In the genomic region with DNA sequence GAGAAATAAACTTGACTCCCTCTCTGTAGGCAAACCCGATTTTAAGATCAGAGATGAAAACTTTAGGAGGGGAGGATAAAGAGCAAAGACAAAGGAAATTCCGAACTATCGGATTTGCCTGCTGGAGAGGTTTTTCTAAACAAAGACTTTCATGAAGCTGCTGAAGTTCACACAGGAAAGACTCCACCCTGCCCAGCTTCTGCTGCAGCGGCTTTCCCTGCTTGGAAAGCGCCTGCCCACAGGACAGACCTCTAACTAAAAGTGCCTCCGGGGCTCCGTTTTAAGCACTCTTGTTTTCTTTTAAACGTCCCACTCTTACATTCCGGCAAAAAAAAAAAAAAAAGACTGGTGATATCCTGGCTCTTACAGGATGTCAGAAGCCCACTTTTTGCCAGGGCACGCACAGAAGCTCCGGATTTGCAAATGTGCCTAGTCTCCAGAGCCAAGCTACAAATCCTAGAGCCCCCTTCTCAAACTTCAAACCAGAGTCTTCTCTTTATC, we compare ENCODE assay signal across 9 mouse cellular contexts. TPM values are rescaled to one million over a fixed set of nuclear protein-coding genes. Genes with fewer than 3 reads are reported as not detected.
A peak's percentile ranks its signal among the peaks of the same experiment; 100 is the strongest.
DNase-seq lines count a peak whose midpoint lies in the region; ATAC-seq and TF ChIP-seq lines count a peak whose summit lies in the region.
"Had no signal": no experiment of that assay in that cellular context is flagged by ENCODE, and none has a peak within 500 bp of the region (broad histone marks: within the 10 kb centered on the region; RNA-seq: fewer than 3 reads in every experiment).

No protein-coding gene starts in this region.

- TF ChIP-seq POLR2A in myocyte (IDR thresholded peaks at IDR 0.05; ENCODE audit: insufficient read length, low read depth), result no peak

- H3K4me2 ChIP-seq in heart, embryonic 16.5 days (ENCODE audit: low read depth, low read length), result peak overlapping the region; percentile 65
- peak overlapping the region; percentile 42 for H3K4me2 ChIP-seq in limb, embryonic 15.5 days
- peak overlapping the region; percentile 81 for H3K4me2 ChIP-seq in myocyte (ENCODE audit: low read depth)

- H3K4me1 ChIP-seq in heart, embryonic 16.5 days (ENCODE audit: control insufficient read depth, insufficient read depth, low read length), result no peaks in the 10 kb centered on the region
- H3K4me1 ChIP-seq in limb, embryonic 15.5 days, result peaks cover 9% of the 10 kb centered on the region

- peaks cover 56% of the 10 kb centered on the region for H3K79me2 ChIP-seq in myocyte (ENCODE audit: control insufficient read depth, insufficient read depth)

- no peaks in the 10 kb centered on the region for H3K36me3 ChIP-seq in heart, embryonic 16.5 days (ENCODE audit: control insufficient read depth, insufficient read depth)
- no peaks in the 10 kb centered on the region for H3K36me3 ChIP-seq in limb, embryonic 15.5 days
- H3K36me3 ChIP-seq in myocyte (ENCODE audit: control insufficient read depth, insufficient read depth), result peaks cover 7% of the 10 kb centered on the region

- H3K27me3 ChIP-seq in heart, embryonic 16.5 days (ENCODE audit: control insufficient read depth, insufficient read depth, low read length), result no peaks in the 10 kb centered on the region
- no peaks in the 10 kb centered on the region for H3K27me3 ChIP-seq in limb, embryonic 15.5 days
- H3K27me3 ChIP-seq in myocyte (ENCODE audit: control insufficient read depth, insufficient read depth, insufficient read length), result no peaks in the 10 kb centered on the region

- peak overlapping the region; percentile 40 for H3ac ChIP-seq in myocyte (ENCODE audit: control insufficient read depth, insufficient read length)

- DNase-seq in adrenal gland, postnatal 14 days, result peak; percentile 8
- no peak for DNase-seq in adrenal gland, postnatal 4 days (ENCODE audit: low spot score in 2 of 2)
- DNase-seq in embryo, embryonic 11 days, result peak; percentile 60
- no peak for DNase-seq in cerebellum, adult 9-10 months
- DNase-seq in spleen, postnatal 4 days (ENCODE audit: low spot score in 2 of 2), result no peak

- H3K9ac ChIP-seq in heart, embryonic 16.5 days (ENCODE audit: low read length), result peak overlapping the region; percentile 75
- peak overlapping the region; percentile 66 for H3K9ac ChIP-seq in limb, embryonic 15.5 days

- 6% methylated on average over 11 of the region's 11 CpGs for WGBS in heart, embryonic 16.5 days
- 3% methylated on average over 11 of the region's 11 CpGs for WGBS in limb, embryonic 15.5 days

- H3K4me3 ChIP-seq in heart, embryonic 16.5 days (ENCODE audit: low read length), result peak overlapping the region; percentile 62
- H3K4me3 ChIP-seq in limb, embryonic 15.5 days, result peak overlapping the region; percentile 57
- H3K4me3 ChIP-seq in myocyte, result peak overlapping the region; percentile 91

- H3K9me3 ChIP-seq in heart, embryonic 16.5 days (replicated peaks; ENCODE audit: control insufficient read depth, low read length), result no peaks in the 10 kb centered on the region
- H3K9me3 ChIP-seq in limb, embryonic 15.5 days, result no peaks in the 10 kb centered on the region

- peak overlapping the region; percentile 79 for H3K27ac ChIP-seq in heart, embryonic 16.5 days (ENCODE audit: low read length)
- peak overlapping the region; percentile 96 for H3K27ac ChIP-seq in limb, embryonic 15.5 days

- ATAC-seq in heart, embryonic 16.5 days (replicated peaks; ENCODE audit: extremely low read depth, insufficient read depth, low FRiP score), result peak; percentile 63; the same call in 1 of the 2 replicates
- peak; percentile 58; the same call in 1 of the 2 replicates for ATAC-seq in limb, embryonic 15.5 days (ENCODE audit: insufficient number of reproducible peaks, low FRiP score, low TSS enrichment, low read depth)

TF ChIP-seq in myocyte, 11 proteins besides CTCF, POLR2A, EP300 and RAD21:
- TF ChIP-seq TCF3 (IDR thresholded peaks at IDR 0.05; ENCODE audit: insufficient read length, low read depth) (no peak), E2F4 (IDR thresholded peaks at IDR 0.05; ENCODE audit: insufficient read depth) (no peak), POLR2AphosphoS2 (IDR thresholded peaks at IDR 0.05; ENCODE audit: insufficient read length, low read depth) (no peak), MYOG (IDR thresholded peaks at IDR 0.05; ENCODE audit: control insufficient read depth in 1 of 3, insufficient read depth in 1 of 3, insufficient read length in 2 of 3, low read depth in 2 of 3) (no peak), SRF (IDR thresholded peaks at IDR 0.05; ENCODE audit: control insufficient read depth, insufficient read length, low read depth) (no peak), REST (IDR thresholded peaks at IDR 0.05; ENCODE audit: insufficient read depth, insufficient read length) (no peak), USF1 (IDR thresholded peaks at IDR 0.05; ENCODE audit: low read depth) (no peak), CEBPB (IDR thresholded peaks at IDR 0.05; ENCODE audit: insufficient read depth, poor library complexity, severe bottlenecking) (no peak), MYOD1 (IDR thresholded peaks at IDR 0.05; ENCODE audit: control insufficient read depth in 1 of 3, insufficient read length in 2 of 3, low read depth in 2 of 3) (no peak), TCF12 (IDR thresholded peaks at IDR 0.05; ENCODE audit: insufficient read depth, poor library complexity, severe bottlenecking) (no peak), MAX (IDR thresholded peaks at IDR 0.05; ENCODE audit: low read depth) (no peak)

RNA-seq across cellular contexts. Expression of gene Col5a2, which starts 0.8 kb away (rescaled TPM):
- total RNA-seq in adrenal gland, postnatal 14 days (2021), result 31.7 and 41.3 TPM in 2 replicates
- 10 to 100 TPM; 71.8 to 76.8 TPM for total RNA-seq in adrenal gland, postnatal 4 days (2021)
- 44.7 and 50.3 TPM in 2 replicates for polyA plus RNA-seq in heart, embryonic 16.5 days (2015; fragmentation: Nextera tagmentation; extraction: Ambion mirVana)
- polyA plus RNA-seq in limb, embryonic 15.5 days (2015; fragmentation: Nextera tagmentation; extraction: Ambion mirVana), result 220 and 223 TPM in 2 replicates
- polyA plus RNA-seq in myocyte (2012; fragmentation: generic; extraction: Trizol), result 115 TPM
- total RNA-seq: hematopoietic stem cell, adult 5-6 weeks had no signal

Comparison
In these comparisons a context has a peak if more than half of its experiments do, and no peak if none do; other contexts are left out.
1. DNase-seq: peak in adrenal gland, postnatal 14 days (single experiment) and embryo, embryonic 11 days (single experiment); none in adrenal gland, postnatal 4 days (0 of 2), cerebellum, adult 9-10 months (single experiment) and spleen, postnatal 4 days (0 of 2).
2. Peak in every context shown above with its lines, with median percentiles within 50 percentile points of each other: H3K4me2 ChIP-seq and H3K4me3 ChIP-seq.